Mouse (Mus musculus): ENCODE data around the gene Trim38. TPM values are rescaled to one million over a fixed set of nuclear protein-coding genes. Genes with fewer than 3 reads are reported as not detected.
"Not testable (repeated sequence)": the region's sequence is repeated elsewhere in the genome, so short reads cannot be mapped to it uniquely, and the experiment has no call there.

Gene Trim38
- total RNA-seq, 1 experiment from 2014 or later = 0.33 TPM

- DNase-seq = peak; percentile 52
These were observed 23.3 kb upstream of the Trim38 start, which contains the start of gene Hist1h2bb for GRCm38 (mm10) chr13:23746201-23747080. TSS of gene Hist1h2bb (plus strand) at chr13:23746734.

DNA sequence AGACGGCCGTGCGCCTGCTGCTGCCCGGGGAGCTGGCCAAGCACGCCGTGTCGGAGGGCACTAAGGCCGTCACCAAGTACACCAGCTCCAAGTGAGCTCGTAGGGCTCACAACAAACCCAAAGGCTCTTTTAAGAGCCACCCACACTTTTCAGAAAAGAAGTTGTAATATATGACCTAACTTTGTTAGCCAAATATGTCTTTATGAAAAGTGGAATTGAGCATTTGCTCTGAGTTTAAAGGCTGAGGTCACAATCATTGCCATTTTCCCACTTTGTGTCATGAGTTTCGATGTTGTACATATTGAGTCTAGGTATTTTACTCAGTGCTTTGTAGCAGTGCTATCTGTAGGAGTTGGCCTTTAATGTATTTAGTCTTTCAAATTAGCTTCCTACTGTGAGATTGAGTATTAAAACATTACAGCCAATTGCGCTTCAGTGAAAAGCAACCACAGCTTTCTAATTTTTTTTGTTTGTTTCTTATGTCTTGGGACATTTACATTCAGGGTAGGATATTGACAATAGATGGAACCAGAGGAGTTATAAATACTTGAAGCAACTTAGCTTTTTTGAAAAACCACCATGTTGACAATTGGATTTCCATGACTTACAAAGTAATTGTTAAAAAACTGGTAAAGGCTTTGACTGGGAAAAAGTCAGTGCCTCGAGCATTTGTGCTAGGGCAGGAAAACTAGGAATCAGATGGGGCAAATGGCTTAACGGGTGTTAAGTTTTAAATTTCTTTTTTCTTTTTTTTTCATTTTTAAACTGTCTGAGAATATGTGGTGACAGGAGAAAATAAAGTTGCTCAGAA is 22.4 kb upstream of the Trim38 start:
- DNase-seq = no peak

- DNase-seq = no peak
These were observed 21.8 kb upstream of the Trim38 start for GRCm38 (mm10) chr13:23747892-23748288.

GRCm38 (mm10) chr13:23749563-23750121 is 20.1 kb upstream of the Trim38 start:
- DNase-seq = no peak

DNA sequence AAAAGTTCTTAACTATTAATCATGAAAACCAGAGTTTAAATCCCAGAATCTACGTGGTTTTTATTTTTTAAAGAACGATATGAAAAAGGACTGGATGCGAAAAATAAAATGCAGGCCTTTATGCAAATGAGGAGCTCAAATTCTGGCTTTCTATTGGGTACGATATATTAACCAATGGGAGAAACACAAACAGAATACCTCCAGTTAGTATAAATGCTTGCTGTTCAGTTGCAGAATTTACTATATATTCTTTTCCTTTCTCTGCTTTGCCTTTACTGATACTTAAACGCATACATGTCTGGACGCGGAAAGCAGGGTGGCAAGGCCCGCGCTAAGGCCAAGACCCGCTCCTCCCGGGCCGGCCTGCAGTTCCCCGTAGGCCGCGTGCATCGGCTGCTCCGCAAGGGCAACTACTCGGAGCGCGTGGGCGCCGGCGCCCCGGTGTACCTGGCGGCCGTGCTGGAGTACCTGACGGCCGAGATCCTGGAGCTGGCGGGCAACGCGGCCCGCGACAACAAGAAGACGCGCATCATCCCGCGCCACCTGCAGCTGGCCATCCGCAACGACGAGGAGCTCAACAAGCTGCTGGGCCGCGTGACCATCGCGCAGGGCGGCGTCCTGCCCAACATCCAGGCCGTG is 18.8 kb upstream of the Trim38 start, which contains the start of gene Hist1h2ab:
TSS of gene Hist1h2ab (plus strand) at position 288 of the 639 bp plus-strand sequence.
- DNase-seq = not testable (repeated sequence)

DNA sequence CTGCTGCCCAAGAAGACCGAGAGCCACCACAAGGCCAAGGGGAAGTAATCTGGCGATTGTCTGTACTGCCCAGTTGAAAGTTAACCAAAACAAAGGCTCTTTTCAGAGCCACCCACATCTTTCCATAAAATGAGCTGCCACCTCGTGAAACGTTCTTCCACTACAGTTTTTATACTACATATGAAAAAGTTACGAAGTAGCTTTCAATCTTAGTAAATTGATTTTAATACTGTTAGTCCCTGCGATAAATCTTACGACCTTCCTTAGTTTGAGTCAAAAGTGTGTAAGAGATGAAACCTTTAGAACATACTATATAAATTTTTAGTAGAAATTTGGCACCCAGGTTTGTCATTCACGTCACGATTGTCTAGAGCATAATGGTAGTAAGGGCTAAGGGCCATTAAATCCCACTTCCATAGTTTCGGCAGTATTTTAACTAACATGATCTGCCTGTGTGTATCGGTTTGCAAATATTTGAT is 18.2 kb upstream of the Trim38 start:
- no peak for DNase-seq

GRCm38 (mm10) chr13:23752067-23752741 is 17.5 kb upstream of the Trim38 start, which contains the start of gene Hist1h3b:
TSS of gene Hist1h3b (plus strand) at chr13:23752267.
- peak; percentile 90 for DNase-seq

DNA sequence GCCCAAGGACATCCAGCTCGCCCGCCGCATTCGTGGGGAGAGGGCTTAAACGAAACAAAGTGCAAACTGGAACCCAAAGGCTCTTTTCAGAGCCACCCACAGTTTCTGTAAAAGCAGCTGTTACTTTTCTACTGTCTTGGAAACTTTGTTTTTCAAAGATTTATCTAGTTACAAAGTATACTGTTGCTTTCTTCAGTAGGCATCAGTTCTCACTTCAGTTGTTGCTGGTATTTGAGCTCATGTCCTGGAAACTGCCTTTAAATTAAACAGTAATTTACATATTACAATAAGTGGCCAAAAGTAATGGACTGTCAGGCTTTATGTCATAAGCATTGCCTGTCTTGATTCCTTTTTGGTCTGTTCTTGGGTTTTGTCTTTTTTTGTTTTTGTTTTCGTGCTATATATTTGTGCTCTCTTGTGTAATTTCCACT is 17.0 kb upstream of the Trim38 start:
- DNase-seq = no peak

GRCm38 (mm10) chr13:23753314-23754078 is 16.2 kb upstream of the Trim38 start:
- DNase-seq = no peak

GRCm38 (mm10) chr13:23755000-23755399 is 14.7 kb upstream of the Trim38 start:
- no peak for DNase-seq

GRCm38 (mm10) chr13:23756790-23757189 is 12.9 kb upstream of the Trim38 start, which contains the start of gene Hist1h4b:
TSS of gene Hist1h4b (plus strand) at chr13:23757013.
- DNase-seq = peak; percentile 68

DNA sequence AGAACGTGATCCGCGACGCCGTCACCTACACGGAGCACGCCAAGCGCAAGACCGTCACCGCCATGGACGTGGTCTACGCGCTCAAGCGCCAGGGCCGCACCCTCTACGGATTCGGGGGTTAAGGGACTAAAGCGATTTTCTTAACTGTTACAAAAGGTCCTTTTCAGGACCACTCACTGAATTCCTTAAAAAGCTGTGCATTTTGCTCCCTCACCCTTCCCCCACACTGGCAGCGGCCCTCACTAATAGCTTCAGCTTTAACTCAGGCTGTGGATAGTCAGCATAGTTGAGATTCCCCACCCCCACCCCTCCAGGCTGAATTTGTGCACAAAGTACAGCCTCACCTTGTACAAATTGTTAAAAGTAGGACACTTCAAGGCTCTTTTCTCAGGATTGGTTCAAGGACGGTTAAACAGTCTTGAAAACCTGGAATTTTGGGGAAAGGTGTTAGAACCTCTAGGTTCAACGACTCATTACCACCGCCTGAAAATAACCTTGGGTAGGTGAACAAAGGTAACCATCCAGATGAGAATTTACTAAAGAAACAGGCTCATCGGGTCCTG is 12.4 kb upstream of the Trim38 start:
- no peak for DNase-seq

DNA sequence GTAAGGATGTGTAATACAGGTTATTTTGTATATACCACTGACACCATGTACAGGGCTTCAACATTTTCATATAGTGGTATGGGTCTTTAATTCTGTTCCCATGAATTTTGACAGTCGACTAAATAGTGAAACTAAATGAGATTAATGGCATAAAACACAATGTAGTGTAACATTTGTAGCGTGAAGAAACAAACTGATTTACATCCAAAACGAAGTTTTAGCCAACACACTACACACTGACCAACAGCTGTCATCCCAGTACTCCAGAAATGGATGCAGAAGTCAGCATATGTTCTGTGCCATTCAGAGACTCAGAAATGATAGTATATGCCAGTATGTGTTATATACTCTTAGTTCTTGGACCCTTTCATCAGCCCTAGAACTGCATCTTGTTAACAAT is 11.8 kb upstream of the Trim38 start:
- no peak for DNase-seq

DNA sequence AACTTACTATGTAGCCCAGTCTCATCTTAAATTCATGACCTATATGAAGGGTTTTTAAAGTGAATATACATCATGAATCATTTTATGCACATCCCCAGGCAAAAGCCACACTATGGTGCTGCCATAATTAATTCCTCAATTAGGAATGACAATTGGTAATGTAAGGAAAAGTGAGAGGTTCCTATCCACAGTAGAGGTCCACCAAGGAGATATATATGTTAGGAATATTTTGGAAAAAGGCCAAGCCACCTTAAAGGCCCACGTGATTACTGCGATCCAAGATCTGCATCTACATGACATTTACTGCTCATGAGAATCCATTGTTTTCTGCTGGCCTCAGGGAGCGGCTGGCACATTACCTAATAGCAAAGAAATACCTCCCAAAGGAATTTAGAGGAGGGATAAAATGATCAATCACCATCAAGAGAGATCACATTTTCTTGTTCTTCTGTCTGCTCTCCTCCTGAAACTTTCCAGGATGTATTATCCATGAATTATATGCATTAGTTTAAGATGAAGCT is 10.4 kb upstream of the Trim38 start:
- no peak for DNase-seq

- DNase-seq = no peak
These were observed 9.8 kb upstream of the Trim38 start for GRCm38 (mm10) chr13:23759916-23760239.

DNA sequence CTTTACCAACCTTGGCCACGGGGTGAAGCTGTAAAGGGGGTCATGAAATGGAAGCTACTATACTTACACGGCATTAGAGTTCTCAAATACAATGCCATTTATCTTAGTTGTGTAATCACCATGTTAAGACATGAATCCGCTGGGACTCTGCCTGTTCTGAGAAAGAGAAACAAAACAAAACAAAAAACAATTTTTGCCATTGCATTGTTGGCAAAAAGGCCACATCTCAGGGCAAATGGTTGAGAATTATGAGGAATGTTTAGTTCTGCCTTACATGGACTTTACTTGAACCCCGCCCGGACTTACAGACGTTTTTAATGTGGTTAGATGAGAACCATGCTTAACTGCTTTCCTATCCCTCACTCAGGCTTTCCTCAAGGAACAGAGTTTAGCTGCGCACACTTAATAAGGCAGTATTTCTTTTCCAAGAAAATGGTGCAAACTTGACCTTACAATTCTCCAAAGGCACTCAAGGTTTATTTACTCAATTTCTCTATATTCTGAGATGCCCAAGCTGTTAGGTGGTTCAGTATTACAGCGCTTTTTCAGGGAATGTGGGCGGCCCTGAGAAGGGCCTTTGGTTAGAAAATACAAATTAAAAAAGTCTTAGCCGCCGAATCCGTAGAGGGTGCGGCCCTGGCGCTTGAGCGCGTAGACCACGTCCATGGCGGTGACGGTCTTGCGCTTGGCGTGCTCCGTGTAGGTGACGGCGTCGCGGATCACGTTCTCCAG is 9.3 kb upstream of the Trim38 start:
- no peak for DNase-seq

- DNase-seq = peak; percentile 98
These were observed 8.5 kb upstream of the Trim38 start, which contains the start of gene Hist1h4a for GRCm38 (mm10) chr13:23760972-23761864. TSS of gene Hist1h4a (minus strand) at chr13:23761230.

Measured in adrenal gland, postnatal 25 days (tissue).